In the genomic region with DNA sequence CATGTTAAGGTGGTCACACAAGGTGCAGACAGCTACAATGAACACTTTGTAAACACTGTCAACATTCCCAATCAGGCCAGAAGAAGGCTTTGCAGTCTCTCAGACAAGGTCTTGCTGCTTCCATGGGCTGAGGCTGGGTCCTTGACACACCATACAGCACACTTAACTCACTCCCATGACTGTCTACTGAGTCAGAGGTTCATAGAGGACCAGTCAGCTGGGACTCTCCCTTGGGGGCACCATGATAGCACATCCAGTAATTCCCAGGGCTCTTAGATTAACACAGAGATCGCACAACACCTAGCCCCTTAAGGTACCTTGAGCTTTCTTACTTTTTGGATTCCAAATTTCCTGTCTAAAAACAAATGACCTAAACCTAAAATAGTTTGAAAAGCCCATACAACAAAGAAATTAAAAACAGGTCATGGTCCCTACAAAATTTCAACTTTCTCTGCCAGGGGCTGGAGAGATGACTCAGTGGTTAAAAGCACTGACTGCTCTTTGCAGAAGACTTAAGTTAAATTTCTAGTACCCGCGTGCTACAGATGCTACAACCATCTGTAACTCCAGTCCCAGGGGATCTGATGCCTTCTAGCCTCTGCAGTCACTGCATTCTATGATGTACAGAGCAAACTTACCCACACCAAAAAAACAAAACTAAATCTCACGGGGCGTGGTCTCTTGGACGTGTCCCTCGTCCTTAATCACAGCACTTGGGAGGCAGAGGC, we compare ENCODE assay signal across 15 mouse cellular contexts.
"Had no signal": no experiment of that assay in that cellular context is flagged by ENCODE, and none has a peak within 500 bp of the region (broad histone marks: within the 10 kb centered on the region; RNA-seq: fewer than 3 reads in every experiment).

No protein-coding gene starts in this region.

- H3K36me3 ChIP-seq: limb, embryonic 12.5 days; liver, embryonic 13.5 days; lung, embryonic 15.5 days; midbrain, embryonic 12.5 days had no signal

- ATAC-seq: liver, postnatal 0 days had no signal

- H3K9me3 ChIP-seq: limb, embryonic 12.5 days; liver, embryonic 13.5 days; lung, embryonic 15.5 days; megakaryocyte, embryonic 14.5 days; midbrain, embryonic 12.5 days had no signal

- H3K4me3 ChIP-seq: layer of hippocampus, adult 2 months; limb, embryonic 12.5 days; liver, embryonic 13.5 days; lung, embryonic 15.5 days; megakaryocyte, embryonic 14.5 days; midbrain, embryonic 12.5 days had no signal

- H3K9ac ChIP-seq: limb, embryonic 12.5 days; liver, embryonic 13.5 days; liver, postnatal 0 days; lung, embryonic 15.5 days; midbrain, embryonic 12.5 days had no signal

- H3K4me2 ChIP-seq: limb, embryonic 12.5 days; liver, embryonic 13.5 days; lung, embryonic 15.5 days; midbrain, embryonic 12.5 days had no signal

- H3K27me3 ChIP-seq: limb, embryonic 12.5 days; lung, embryonic 15.5 days had no signal

- H3K27ac ChIP-seq: layer of hippocampus, adult 2 months; limb, embryonic 12.5 days; liver, embryonic 13.5 days; lung, embryonic 15.5 days; macrophage; midbrain, embryonic 12.5 days had no signal

- H3K4me1 ChIP-seq: lung, embryonic 15.5 days had no signal

- DNase-seq: kidney, adult 9 months; kidney, postnatal 10 days; kidney, postnatal 4 days; liver; liver, embryonic 13.5 days; liver, postnatal 0 days; lung, postnatal 14 days; right cerebral cortex, postnatal 4 days; spleen, adult 18-20 months had no signal
